Mouse (Mus musculus) MEL-GATA-1-ER (cell line): ENCODE data around the gene Pkd1.

Experiments
- DNase-seq: peaks from one replicate; pipeline ENCODE4 v3.0.0-alpha.2; 2012; ENCODE audit warnings: low read depth; ENCODE audit errors: extremely low read depth

Pkd1 gene

GRCm38 (mm10) chr17:24549618-24550415 lies at the start of gene Pkd1:
TSS of gene Pkd1 (plus strand) at chr17:24549834.
- peak; percentile 92 for DNase-seq

GRCm38 (mm10) chr17:24502208-24502607 lies 47.4 kb upstream of the Pkd1 start:
- no peak for DNase-seq

- DNase-seq: no peak
Measured at GRCm38 (mm10) chr17:24504085-24504484, 45.5 kb upstream of the Pkd1 start.

- no peak for DNase-seq
Measured at GRCm38 (mm10) chr17:24505286-24505955, 44.2 kb upstream of the Pkd1 start.

- no peak for DNase-seq
Measured at GRCm38 (mm10) chr17:24506332-24507070, 43.1 kb upstream of the Pkd1 start.

- DNase-seq: no peak
Measured at GRCm38 (mm10) chr17:24507129-24507664, 42.4 kb upstream of the Pkd1 start.

GRCm38 (mm10) chr17:24507806-24508460 lies 41.7 kb upstream of the Pkd1 start:
- DNase-seq: no peak

- no peak for DNase-seq
Measured at GRCm38 (mm10) chr17:24513609-24514008, 36.0 kb upstream of the Pkd1 start.

GRCm38 (mm10) chr17:24514270-24515257 lies 35.1 kb upstream of the Pkd1 start:
- no peak for DNase-seq

- DNase-seq: no peak
Measured at GRCm38 (mm10) chr17:24520450-24520849, 29.2 kb upstream of the Pkd1 start.

- no peak for DNase-seq
Measured at GRCm38 (mm10) chr17:24524734-24525133, 24.9 kb upstream of the Pkd1 start.

GRCm38 (mm10) chr17:24527315-24527714 lies 22.3 kb upstream of the Pkd1 start:
- no peak for DNase-seq

GRCm38 (mm10) chr17:24527723-24528559 lies 21.7 kb upstream of the Pkd1 start, which contains the start of gene Traf7:
TSS of gene Traf7 (minus strand) at chr17:24527938.
- peak; percentile 100 for DNase-seq

GRCm38 (mm10) chr17:24528560-24528918 lies 21.1 kb upstream of the Pkd1 start:
- DNase-seq: no peak

GRCm38 (mm10) chr17:24529007-24529451 lies 20.6 kb upstream of the Pkd1 start:
- DNase-seq: no peak

- no peak for DNase-seq
Measured at GRCm38 (mm10) chr17:24529883-24530282, 19.8 kb upstream of the Pkd1 start.

- no peak for DNase-seq
Measured at GRCm38 (mm10) chr17:24530361-24531050, 19.1 kb upstream of the Pkd1 start.

GRCm38 (mm10) chr17:24531064-24531463 lies 18.6 kb upstream of the Pkd1 start:
- DNase-seq: no peak
